Mouse (Mus musculus) liver (tissue): ENCODE data around the gene Gm8094.
"Not testable (repeated sequence)": the region's sequence is repeated elsewhere in the genome, so short reads cannot be mapped to it uniquely, and the experiment has no call there.

Source experiments
- DNase-seq: peaks from one replicate; pipeline ENCODE4 v3.0.0-alpha.2; 2020; ENCODE audit warnings: mixed read lengths

The Gm8094 gene

GRCm38 (mm10) chr14:43076543-43076942 lies at the start of gene Gm8094:
Gene Gm8094 (minus strand): TSS chr14:43076643.
- not testable (repeated sequence) for DNase-seq

GRCm38 (mm10) chr14:43119673-43120072 lies 43.2 kb upstream of the Gm8094 start:
- not testable (repeated sequence) for DNase-seq

- not testable (repeated sequence) for DNase-seq
These were observed 23.9 kb upstream of the Gm8094 start, which contains the start of gene Gm8104 for GRCm38 (mm10) chr14:43100301-43100700. Gene Gm8104 (plus strand): TSS chr14:43100601.

GRCm38 (mm10) chr14:43089103-43089919 lies 12.9 kb upstream of the Gm8094 start:
- DNase-seq: not testable (repeated sequence)

- DNase-seq: not testable (repeated sequence)
These were observed 8.7 kb upstream of the Gm8094 start for GRCm38 (mm10) chr14:43084936-43085730.

GRCm38 (mm10) chr14:43060179-43060578 lies 16.3 kb downstream of the Gm8094 start:
- not testable (repeated sequence) for DNase-seq

GRCm38 (mm10) chr14:43058063-43058462 lies 18.4 kb downstream of the Gm8094 start:
- not testable (repeated sequence) for DNase-seq
